Mouse (Mus musculus) MEL (cell line): ENCODE results near the gene Ninl. TPM values are rescaled to one million over a fixed set of nuclear protein-coding genes. Genes with fewer than 3 reads are reported as not detected.

ENCODE experiments used
- DNase-seq: peaks from one replicate; pipeline ENCODE4 v3.0.0; 2011; ENCODE audit warnings: low read depth, low spot score
- H3K27ac ChIP-seq: 2 replicates; pipeline ENCODE4 v1.5.1; 2012; ENCODE audit warnings: low read depth, mild to moderate bottlenecking, control low read depth, low read length, moderate library complexity; ENCODE audit not compliant: control insufficient read depth
- H3K27me3 ChIP-seq, 2 experiments: fragments of 150-350 bp in 1 of 2; sonication (generic) in 1 of 2; 2 replicates each; pipeline ENCODE4 v1.6.1; 2012; ENCODE audit warnings: low read length in 2 of 2, mild to moderate bottlenecking in 2 of 2, improper control_type of control experiment in 1 of 2, moderate library complexity in 1 of 2; ENCODE audit not compliant: insufficient read depth in 2 of 2, control insufficient read depth in 1 of 2
- H3K36me3 ChIP-seq, 2 experiments: 2 replicates each; pipeline ENCODE4 v1.6.1; 2012 to 2014; ENCODE audit warnings: low read length in 2 of 2, improper control_type of control experiment in 1 of 2, inconsistent platforms in 1 of 2, mild to moderate bottlenecking in 1 of 2; ENCODE audit not compliant: insufficient read depth in 2 of 2, control insufficient read depth in 1 of 2
- H3K4me1 ChIP-seq, 2 experiments: fragments of 150-350 bp in 1 of 2; sonication (generic) in 1 of 2; 2 replicates each; pipeline ENCODE4 v1.6.1; 2012; ENCODE audit warnings: low read length in 2 of 2, improper control_type of control experiment in 1 of 2, mild to moderate bottlenecking in 1 of 2; ENCODE audit not compliant: insufficient read depth in 2 of 2, control insufficient read depth in 1 of 2
- H3K4me3 ChIP-seq, 2 experiments: fragments of 150-350 bp in 1 of 2; sonication (generic) in 1 of 2; 2 replicates each; pipeline ENCODE4 v1.5.1; 2012; ENCODE audit warnings: low read depth in 2 of 2, low read length in 2 of 2, mild to moderate bottlenecking in 2 of 2, moderate library complexity in 2 of 2, control low read depth in 1 of 2, improper control_type of control experiment in 1 of 2; ENCODE audit not compliant: control insufficient read depth in 1 of 2, insufficient read depth in 1 of 2
- H3K79me2 ChIP-seq: 2 replicates; pipeline ENCODE4 v1.6.1; 2012; ENCODE audit warnings: mild to moderate bottlenecking, low read length, moderate library complexity; ENCODE audit not compliant: control insufficient read depth, poor library complexity, insufficient read depth
- H3K9ac ChIP-seq: 2 replicates; pipeline ENCODE4 v1.6.1; 2012; ENCODE audit warnings: low read depth, mild to moderate bottlenecking, control low read depth, low read length, moderate library complexity; ENCODE audit not compliant: control insufficient read depth, poor library complexity, severe bottlenecking
- H3K9me3 ChIP-seq: fragments of 150-350 bp; sonication (generic); replicated peaks from 2 replicates; pipeline ENCODE4 v1.6.1; 2012; ENCODE audit warnings: mild to moderate bottlenecking, low read length, improper control_type of control experiment, moderate library complexity; ENCODE audit not compliant: insufficient read depth
- BHLHE40 ChIP-seq: IDR thresholded peaks from 2 replicates; pipeline ENCODE4 v1.6.1; 2012; ENCODE audit warnings: low read depth, mild to moderate bottlenecking, inconsistent platforms, low read length, improper control_type of control experiment, borderline replicate concordance
- CHD1 ChIP-seq: IDR thresholded peaks from 2 replicates; pipeline ENCODE4 v1.6.1; 2012; ENCODE audit warnings: low read depth, mild to moderate bottlenecking, inconsistent platforms, low read length, improper control_type of control experiment
- ETS1 ChIP-seq: IDR thresholded peaks from 2 replicates; pipeline ENCODE4 v1.6.1; 2012; ENCODE audit warnings: low read depth, mild to moderate bottlenecking, inconsistent platforms, low read length, improper control_type of control experiment, moderate library complexity
- HCFC1 ChIP-seq: IDR thresholded peaks from 2 replicates; pipeline ENCODE4 v1.6.1; 2012; ENCODE audit warnings: low read depth, mild to moderate bottlenecking, inconsistent platforms, low read length, improper control_type of control experiment, moderate library complexity
- JUND ChIP-seq: IDR thresholded peaks from 2 replicates; pipeline ENCODE4 v1.6.1; 2011; ENCODE audit warnings: low read depth, mild to moderate bottlenecking, improper control_type of control experiment, low read length
- KAT2A ChIP-seq: conservative IDR thresholded peaks from 2 replicates; pipeline ENCODE4 v1.6.1; 2012; ENCODE audit warnings: low read depth, low read length, improper control_type of control experiment, inconsistent platforms
- MAFK ChIP-seq: IDR thresholded peaks from 2 replicates; pipeline ENCODE4 v1.6.1; 2011; ENCODE audit warnings: low read depth, mild to moderate bottlenecking, low read length, improper control_type of control experiment, borderline replicate concordance
- MAX ChIP-seq: IDR thresholded peaks from 2 replicates; pipeline ENCODE4 v1.6.1; 2011; ENCODE audit warnings: low read length, improper control_type of control experiment
- MAZ ChIP-seq: IDR thresholded peaks from 2 replicates; pipeline ENCODE4 v1.6.1; 2012; ENCODE audit warnings: low read depth, mild to moderate bottlenecking, inconsistent platforms, low read length, improper control_type of control experiment
- MEF2A ChIP-seq: IDR thresholded peaks from 2 replicates; pipeline ENCODE4 v1.6.1; 2014; ENCODE audit warnings: low read depth, mild to moderate bottlenecking, inconsistent platforms, low read length, improper control_type of control experiment; ENCODE audit not compliant: poor library complexity, insufficient replicate concordance, severe bottlenecking; ENCODE audit errors: extremely low read depth
- MXI1 ChIP-seq: IDR thresholded peaks from 2 replicates; pipeline ENCODE4 v1.6.1; 2011; ENCODE audit warnings: mild to moderate bottlenecking, low read depth, low read length, improper control_type of control experiment
- MYB ChIP-seq: IDR thresholded peaks from 2 replicates; pipeline ENCODE4 v1.6.1; 2011; ENCODE audit warnings: mild to moderate bottlenecking, low read depth, low read length, improper control_type of control experiment
- NRF1 ChIP-seq: IDR thresholded peaks from 2 replicates; pipeline ENCODE4 v1.6.1; 2014; ENCODE audit warnings: low read depth, mild to moderate bottlenecking, inconsistent platforms, low read length, improper control_type of control experiment, moderate library complexity; ENCODE audit not compliant: poor library complexity, insufficient read depth, severe bottlenecking
- POLR2A ChIP-seq, 2 experiments: IDR thresholded peaks; 2 replicates each; pipeline ENCODE4 v1.6.1; 2011 to 2012; ENCODE audit warnings: low read length in 2 of 2, mild to moderate bottlenecking in 2 of 2, control low read depth in 1 of 2, improper control_type of control experiment in 1 of 2, low read depth in 1 of 2, moderate library complexity in 1 of 2; ENCODE audit not compliant: control insufficient read depth in 1 of 2, insufficient read depth in 1 of 2, poor library complexity in 1 of 2
- POLR2AphosphoS5 ChIP-seq: IDR thresholded peaks from 2 replicates; pipeline ENCODE4 v1.6.1; 2012; ENCODE audit warnings: low read depth, borderline replicate concordance, mild to moderate bottlenecking, inconsistent platforms, low read length, moderate library complexity, mixed read lengths
- SIN3A ChIP-seq: IDR thresholded peaks from 2 replicates; pipeline ENCODE4 v1.6.1; 2012; ENCODE audit warnings: low read length, improper control_type of control experiment, inconsistent platforms
- SMC3 ChIP-seq: IDR thresholded peaks from 2 replicates; pipeline ENCODE4 v1.6.1; 2011; ENCODE audit warnings: low read depth, low read length, improper control_type of control experiment
- TBP ChIP-seq: IDR thresholded peaks from 2 replicates; pipeline ENCODE4 v1.8.0; 2011; ENCODE audit warnings: low read depth, low read length, improper control_type of control experiment
- TCF12 ChIP-seq: IDR thresholded peaks from 2 replicates; pipeline ENCODE4 v1.6.1; 2014; ENCODE audit warnings: low read depth, mild to moderate bottlenecking, inconsistent platforms, low read length, improper control_type of control experiment, moderate library complexity
- UBTF ChIP-seq: IDR thresholded peaks from 2 replicates; pipeline ENCODE4 v1.6.1; 2012; ENCODE audit warnings: low read depth, mild to moderate bottlenecking, inconsistent platforms, low read length, improper control_type of control experiment, moderate library complexity, borderline replicate concordance; ENCODE audit not compliant: insufficient read depth
- USF1 ChIP-seq: IDR thresholded peaks from 2 replicates; pipeline ENCODE4 v1.6.1; 2014; ENCODE audit warnings: low read depth, mild to moderate bottlenecking, inconsistent platforms, low read length, improper control_type of control experiment, moderate library complexity
- ZMIZ1 ChIP-seq: IDR thresholded peaks from 2 replicates; pipeline ENCODE4 v1.6.1; 2012; ENCODE audit warnings: low read depth, mild to moderate bottlenecking, inconsistent platforms, low read length, improper control_type of control experiment, moderate library complexity
- ZNF384 ChIP-seq: IDR thresholded peaks from 2 replicates; pipeline ENCODE4 v1.6.1; 2012; ENCODE audit warnings: low read depth, mild to moderate bottlenecking, inconsistent platforms, low read length, improper control_type of control experiment
- polyA plus RNA-seq, 2 experiments: library from polyadenylated mRNA; stranded (reverse) in 1 of 2; unstranded in 1 of 2; fragments of >175 nt in 1 of 2; fragments of >200 nt in 1 of 2; gene quantifications; 2 replicates each; pipeline versions ENCODE4 v1.2.1 to v1.2.4; 2012; ENCODE audit warnings: low replicate concordance in 2 of 2, low read depth in 1 of 2; ENCODE audit not compliant: insufficient read length in 2 of 2, insufficient read depth in 1 of 2, missing spikeins in 1 of 2
- total RNA-seq: library from RNA; depleted of rRNA; stranded (reverse); fragments of 300-350 nt; gene quantifications from 2 replicates; pipeline ENCODE4 v1.2.3, GENCODE M21; 2012

The Ninl gene
- total and polyA plus RNA-seq, 3 experiments = 9.8 to 16.8 TPM; not detected in 1

DNA sequence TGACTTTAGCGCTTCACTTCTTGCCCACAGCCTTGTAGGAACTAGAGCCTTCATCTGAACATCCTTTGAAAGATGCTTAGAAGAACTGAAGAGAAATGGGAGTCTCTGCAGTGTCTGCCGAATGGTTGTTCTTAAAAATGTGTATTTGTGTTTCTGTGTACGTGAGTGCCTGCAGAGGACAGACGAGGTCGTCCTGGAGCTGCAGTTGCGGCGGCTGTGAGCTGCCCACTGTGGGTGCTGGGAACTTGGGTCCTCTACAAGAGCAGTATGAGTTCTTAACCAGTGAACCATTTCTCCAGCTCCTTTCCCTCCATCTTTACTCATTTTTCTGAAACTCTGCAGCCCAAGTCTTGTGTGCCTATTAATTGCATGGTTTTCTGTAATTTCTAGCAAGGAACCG is 544 bp upstream of the Ninl start:
- TF ChIP-seq UBTF (no peak), SMC3 (0 out of 2 replicates have a peak, but pooled peaks have one; percentile 5), SIN3A (peak; percentile 9; the same call in 1 of the 2 replicates), USF1 (no peak), POLR2A (IDR thresholded peaks at IDR 0.05; ENCODE audit: control insufficient read depth in 1 of 2, insufficient read depth in 1 of 2, low read depth in 1 of 2, low read length in 2 of 2, poor library complexity in 1 of 2) (no peak), MAX (no peak), ZMIZ1 (no peak), POLR2AphosphoS5 (no peak), MEF2A (no peak), MXI1 (no peak), JUND (no peak), MAFK (no peak), CHD1 (0 out of 2 replicates have a peak, but pooled peaks have one; percentile 79), TBP (no peak), TCF12 (no peak), MYB (no peak), MAZ (no peak), NRF1 (no peak), ETS1 (no peak), ZNF384 (no peak)
- Histone ChIP-seq H3K4me1 (peaks cover 13 to 14% of the 10 kb centered on the region in 2 experiments), H3K4me3 (peak overlapping the region; percentile 83 to 84), H3K9ac (peak overlapping the region; percentile 91), H3K9me3 (no peaks in the 10 kb centered on the region), H3K79me2 (peaks cover 26% of the 10 kb centered on the region), H3K27me3 (no peaks in the 10 kb centered on the region), H3K36me3 (peaks cover 2 to 22% of the 10 kb centered on the region in 2 experiments; a peak in 3 of 4 replicates), H3K27ac (peak overlapping the region; percentile 77)
- DNase-seq = no peak

- Histone ChIP-seq H3K36me3 (peaks cover 2 to 24% of the 10 kb centered on the region in 2 experiments; a peak in 3 of 4 replicates), H3K9me3 (no peaks in the 10 kb centered on the region), H3K27ac (peak overlapping the region; percentile 42), H3K4me1 (peaks cover 13 to 14% of the 10 kb centered on the region in 2 experiments), H3K9ac (peak overlapping the region; percentile 93), H3K27me3 (no peaks in the 10 kb centered on the region), H3K4me3 (peak overlapping the region; percentile 83 to 97), H3K79me2 (peaks cover 33% of the 10 kb centered on the region)
- DNase-seq = peak; percentile 72
- no peak for TF ChIP-seq HCFC1
- TF ChIP-seq MXI1 = peak; percentile 10; the same call in 1 of the 2 replicates
- peak; percentile 86 for TF ChIP-seq ZNF384
- TF ChIP-seq ETS1 = no peak; the same call in 1 of the 2 replicates
- no peak for TF ChIP-seq BHLHE40
- TF ChIP-seq KAT2A = peak; percentile 3; the same call in 1 of the 2 replicates
Measured at GRCm38 (mm10) chr2:151038811-151039222, 365 bp downstream of the Ninl start.
